Mouse (Mus musculus) Patski (cell line): ENCODE results near the gene Rlf. TPM values are rescaled to one million over a fixed set of nuclear protein-coding genes. Genes with fewer than 3 reads are reported as not detected.

ENCODE experiments used
- ATAC-seq: fragments of 100-300 bp; one replicate; pipeline ENCODE4 v1.8.0; 2021
- CTCF ChIA-PET: fragments of 350-600 bp; sonication (Branson Sonifier 250); formaldehyde crosslinking; loops from one replicate; lab custom pipeline; 2022; ENCODE audit warnings: inconsistent platforms; lab: Charles Lee
- POLR2A ChIA-PET: fragments of 350-600 bp; sonication (Branson Sonifier 250); formaldehyde crosslinking; loops from one replicate; lab custom pipeline; 2022; ENCODE audit warnings: antibody characterized with exemption, inconsistent platforms; lab: Charles Lee
- DNase-seq: peaks from one replicate; pipeline ENCODE4 v3.0.0-alpha.2; 2011; ENCODE audit warnings: low read depth, low spot score
- H3K27me3 ChIP-seq: fragments of 371-371 bp; one replicate; pipeline ENCODE4 v1.5.1; 2021
- CTCF ChIP-seq: fragments of 100-300 bp; IDR thresholded peaks from one replicate; pipeline ENCODE4 v1.5.1; 2021
- in situ Hi-C: fragments of 300-500 bp; cut with MboI; formaldehyde crosslinking; loops from 3 replicates; pipeline ENCODE4 v1.11.1; 2018; ENCODE audit warnings: low pct_unique_long_range_greater_than_20kb, mixed read lengths
- polyA plus RNA-seq: library from polyadenylated mRNA; unstranded; gene quantifications from one replicate; pipeline ENCODE4 v1.2.3, GENCODE M21; 2021

Rlf gene
- polyA plus RNA-seq, 1 experiment from 2014 or later, result 12.1 TPM

- ChIA-PET POLR2A (no interaction called here), CTCF (no interaction called here)
- ATAC-seq, result no peak
- in situ Hi-C loops, result no loop called here
- DNase-seq, result no peak
- no peak for TF ChIP-seq CTCF
- H3K27me3 ChIP-seq, result peaks cover 9% of the 10 kb centered on the region
These were observed 1.3 kb upstream of the Rlf start for GRCm38 (mm10) chr4:121216216-121216615.

GRCm38 (mm10) chr4:121215489-121215888 lies 605 bp upstream of the Rlf start:
- ATAC-seq (no peak), DNase-seq (no peak)
- in situ Hi-C loops, result no loop called here
- TF ChIP-seq CTCF, result no peak
- ChIA-PET CTCF (no interaction called here), POLR2A (no interaction called here)
- H3K27me3 ChIP-seq, result peaks cover 5% of the 10 kb centered on the region

GRCm38 (mm10) chr4:121213936-121214792 lies 720 bp downstream of the Rlf start:
- H3K27me3 ChIP-seq, result peaks cover 3% of the 10 kb centered on the region
- in situ Hi-C loops, result no loop called here
- no peak for DNase-seq
- no peak for TF ChIP-seq CTCF
- peak; percentile 67 for ATAC-seq
- CTCF ChIA-PET, result interaction anchor here (0.9 to 1.1 kb wide), 2 partner anchors 10 kb away, joined by 3 read pairs; no protein-coding TSS in a partner anchor
- POLR2A ChIA-PET, result interaction anchor here (0.6 kb wide), 1 partner anchor 117 kb away, joined by 3 read pairs; the partner anchor contains the start of gene Zmpste24

- ChIA-PET CTCF (no interaction called here), POLR2A (no interaction called here)
- no peak for TF ChIP-seq CTCF
- DNase-seq, result no peak
- no peaks in the 10 kb centered on the region for H3K27me3 ChIP-seq
- in situ Hi-C loops, result no loop called here
- ATAC-seq, result no peak
These were observed 6.0 kb downstream of the Rlf start for GRCm38 (mm10) chr4:121208911-121209310.

GRCm38 (mm10) chr4:121197856-121198255 lies 17.0 kb downstream of the Rlf start:
- ATAC-seq (no peak), DNase-seq (no peak)
- in situ Hi-C loops, result no loop called here
- no peak for TF ChIP-seq CTCF
- ChIA-PET CTCF (no interaction called here), POLR2A (no interaction called here)
- no peaks in the 10 kb centered on the region for H3K27me3 ChIP-seq

GRCm38 (mm10) chr4:121196995-121197394 lies 17.9 kb downstream of the Rlf start:
- DNase-seq, result no peak

GRCm38 (mm10) chr4:121196205-121196604 lies 18.7 kb downstream of the Rlf start:
- ATAC-seq, result no peak
- no peaks in the 10 kb centered on the region for H3K27me3 ChIP-seq
- POLR2A ChIA-PET, result no interaction called here
- no peak for DNase-seq
- no peak for TF ChIP-seq CTCF
- CTCF ChIA-PET, result no interaction called here
- in situ Hi-C loops, result no loop called here

More at GRCm38 (mm10) chr4:121196995-121197394, 17.9 kb downstream of the Rlf start:
- no peaks in the 10 kb centered on the region for H3K27me3 ChIP-seq
- no peak for ATAC-seq
- ChIA-PET CTCF (no interaction called here), POLR2A (no interaction called here)
- TF ChIP-seq CTCF, result no peak
- in situ Hi-C loops, result no loop called here

- ChIA-PET CTCF (interaction anchor here (2.3 kb wide), 1 partner anchor 8 kb away, joined by 6 read pairs; no protein-coding TSS in a partner anchor), POLR2A (no interaction called here)
- no peaks in the 10 kb centered on the region for H3K27me3 ChIP-seq
- in situ Hi-C loops, result no loop called here
- no peak for ATAC-seq
- no peak for TF ChIP-seq CTCF
- DNase-seq, result no peak
These were observed 20.1 kb downstream of the Rlf start for GRCm38 (mm10) chr4:121194736-121195135.

- in situ Hi-C loops, result no loop called here
These were observed 22.6 kb downstream of the Rlf start for GRCm38 (mm10) chr4:121192306-121192705.

GRCm38 (mm10) chr4:121189341-121189740 lies 25.5 kb downstream of the Rlf start:
- H3K27me3 ChIP-seq, result no peaks in the 10 kb centered on the region
- in situ Hi-C loops, result no loop called here
- DNase-seq (no peak), ATAC-seq (no peak)
- POLR2A ChIA-PET, result no interaction called here
- CTCF ChIA-PET, result no interaction called here
- no peak for TF ChIP-seq CTCF

More at GRCm38 (mm10) chr4:121192306-121192705, 22.6 kb downstream of the Rlf start:
- no peak for DNase-seq
- H3K27me3 ChIP-seq, result no peaks in the 10 kb centered on the region
- CTCF ChIA-PET, result no interaction called here
- ATAC-seq, result no peak
- TF ChIP-seq CTCF, result no peak
- POLR2A ChIA-PET, result interaction anchor here (0.9 kb wide), 1 partner anchor 12 kb away, joined by 4 read pairs; no protein-coding TSS in a partner anchor

GRCm38 (mm10) chr4:121179669-121180068 lies 35.2 kb downstream of the Rlf start:
- ATAC-seq, result no peak
- TF ChIP-seq CTCF, result no peak
- POLR2A ChIA-PET, result no interaction called here
- H3K27me3 ChIP-seq, result no peaks in the 10 kb centered on the region
- in situ Hi-C loops, result no loop called here
- DNase-seq, result no peak
- CTCF ChIA-PET, result interaction anchor here (1.0 to 1.7 kb wide), 2 partner anchors 10 to 13 kb away, joined by 3 to 5 read pairs; no protein-coding TSS in a partner anchor
